Mouse (Mus musculus) lung, adult 2 months (tissue): Measurements from ENCODE around the gene Cc2d2b.

Experiments used
- CTCF ChIP-seq: fragments of 200-500 bp; IDR thresholded peaks from 2 replicates; pipeline ENCODE4 v1.5.1; 2011; ENCODE audit warnings: mild to moderate bottlenecking, low read length, control low read depth; ENCODE audit not compliant: insufficient read depth
- POLR2A ChIP-seq: fragments of 200-500 bp; IDR thresholded peaks from 2 replicates; pipeline ENCODE4 v1.6.1; 2011; ENCODE audit warnings: low read depth, mild to moderate bottlenecking, control low read depth, low read length, borderline replicate concordance; ENCODE audit errors: extremely low read depth

GRCm38 (mm10) chr19:40726148-40726547, 22.4 kb upstream of the Cc2d2b start:
- no peak for TF ChIP-seq POLR2A
- TF ChIP-seq CTCF: no peak
